Mouse (Mus musculus) neural tube, embryonic 12.5 days (tissue): Measurements from ENCODE around the gene Mpc2. TPM values are rescaled to one million over a fixed set of nuclear protein-coding genes. Genes with fewer than 3 reads are reported as not detected.

Experiments
- polyA plus RNA-seq: library from polyadenylated mRNA; unstranded; fragments of >200 nt; fragmentation: Nextera tagmentation; extraction: Ambion mirVana; gene quantifications from 2 replicates; pipeline ENCODE4 v1.2.1, GENCODE M21; 2016

Gene Mpc2
- polyA plus RNA-seq, 1 experiment from 2014 or later, result 145 TPM

Other genes with a start within 250 kb of the Mpc2 start
- gene Tiprl, start 223.6 kb upstream of the Mpc2 start, polyA plus RNA-seq, result 108 TPM in 2 replicates
- gene Gpr161, start 164.8 kb upstream of the Mpc2 start, polyA plus RNA-seq, result 3.0 and 3.1 TPM in 2 replicates
- gene Dcaf6, start 162 bp upstream of the Mpc2 start, polyA plus RNA-seq, result 10.9 and 12.6 TPM in 2 replicates
- gene Adcy10, start 24.5 kb downstream of the Mpc2 start, polyA plus RNA-seq, result 0.09 and 0.25 TPM in 2 replicates
- gene Mpzl1, start 173.9 kb downstream of the Mpc2 start, polyA plus RNA-seq, result 140 and 147 TPM in 2 replicates
- gene Rcsd1, start 249.1 kb downstream of the Mpc2 start, polyA plus RNA-seq, result 13.8 and 15.2 TPM in 2 replicates